Mouse (Mus musculus) megakaryocyte, embryonic 14.5 days (primary cell): ENCODE measurements around the gene Epb41l4b.

ENCODE experiments used
- FLI1 ChIP-seq: IDR thresholded peaks from 2 replicates; pipeline ENCODE4 v1.6.1; 2012; ENCODE audit warnings: low read length, inconsistent platforms, mixed read lengths
- GATA1 ChIP-seq: IDR thresholded peaks from 3 replicates; pipeline ENCODE4 v1.6.1; 2012; ENCODE audit warnings: mixed read lengths, low read length, inconsistent platforms, borderline replicate concordance

GRCm38 (mm10) chr4:57181538-57181937, 38.3 kb upstream of the Epb41l4b start:
- TF ChIP-seq GATA1 (no peak), FLI1 (no peak)
